Mouse (Mus musculus) midbrain, embryonic 12.5 days (tissue): ENCODE measurements at regions not wholly inside any gene's neighbourhood (a gene's known extent, or its start where the extent isn't known, plus 50 kb on each side); places are given as distances from the start of the nearest gene placed in this dataset.

Experiments used
- ATAC-seq: fragments of 200-750 bp; cut with Nextera tagmentation; 2 replicates; pipeline ENCODE4 v1.8.0; 2017; ENCODE audit warnings: low read depth, moderate TSS enrichment, moderate library complexity; ENCODE audit not compliant: low FRiP score
- H3K27ac ChIP-seq: fragments of 300-500 bp; sonication (generic); replicated peaks from 2 replicates; pipeline ENCODE4 v1.5.1; 2016; ENCODE audit warnings: mild to moderate bottlenecking
- H3K27me3 ChIP-seq: fragments of 300-500 bp; sonication (generic); 2 replicates; pipeline ENCODE4 v1.6.1; 2016; ENCODE audit warnings: mild to moderate bottlenecking
- H3K36me3 ChIP-seq: fragments of 300-500 bp; sonication (generic); 2 replicates; pipeline ENCODE4 v1.6.1; 2016
- H3K4me1 ChIP-seq: fragments of 300-500 bp; sonication (generic); 2 replicates; pipeline ENCODE4 v1.6.1; 2016
- H3K4me2 ChIP-seq: fragments of 300-500 bp; sonication (generic); replicated peaks from 2 replicates; pipeline ENCODE4 v1.6.1; 2016; ENCODE audit warnings: mild to moderate bottlenecking, moderate library complexity
- H3K4me3 ChIP-seq: fragments of 300-500 bp; sonication (generic); 2 replicates; pipeline ENCODE4 v1.5.1; 2016; ENCODE audit warnings: mild to moderate bottlenecking
- H3K9ac ChIP-seq: fragments of 300-500 bp; sonication (generic); replicated peaks from 2 replicates; pipeline ENCODE4 v1.6.1; 2016; ENCODE audit warnings: mild to moderate bottlenecking, moderate library complexity
- H3K9me3 ChIP-seq: fragments of 300-500 bp; sonication (generic); 2 replicates; pipeline ENCODE4 v1.6.1; 2016; ENCODE audit warnings: mild to moderate bottlenecking
- WGBS: fragments of 180-500 bp; shearing (Covaris S2); methylation state at CpG from one replicate; pipeline ENCODE4 v1.1.7; 2016; 5-methylcytosine and 5-hydroxymethylcytosine counted together

- no peaks in the 10 kb centered on the region for H3K9me3 ChIP-seq
- H3K9ac ChIP-seq = no peak overlapping the region
- ATAC-seq = no peak
- 93% methylated on average over 8 of the region's 8 CpGs for WGBS
- no peak overlapping the region for H3K27ac ChIP-seq
- peaks cover 12% of the 10 kb centered on the region for H3K4me1 ChIP-seq
- no peak overlapping the region for H3K4me2 ChIP-seq
- H3K36me3 ChIP-seq = no peaks in the 10 kb centered on the region
- H3K4me3 ChIP-seq = no peak overlapping the region
- no peaks in the 10 kb centered on the region for H3K27me3 ChIP-seq
Measured at GRCm38 (mm10) chr12:52408307-52408895, 95.4 kb upstream of the Arhgap5 start.

GRCm38 (mm10) chr12:52409221-52409620 lies 94.6 kb upstream of the Arhgap5 start:
- no peaks in the 10 kb centered on the region for H3K36me3 ChIP-seq
- 84% methylated on average over 3 of the region's 3 CpGs for WGBS

GRCm38 (mm10) chr12:52412172-52412571 lies 91.6 kb upstream of the Arhgap5 start:
- Histone ChIP-seq H3K9me3 (no peaks in the 10 kb centered on the region; the same call in 1 of the 2 replicates), H3K27ac (0 out of 2 replicates have a peak overlapping the region, but pooled peaks have one; percentile 56), H3K9ac (no peak overlapping the region), H3K4me2 (no peak overlapping the region), H3K27me3 (no peaks in the 10 kb centered on the region), H3K36me3 (no peaks in the 10 kb centered on the region), H3K4me1 (peaks cover 18% of the 10 kb centered on the region), H3K4me3 (no peak overlapping the region)
- ATAC-seq = no peak
- 82% methylated on average over 4 of the region's 4 CpGs for WGBS

More at GRCm38 (mm10) chr12:52409221-52409620, 94.6 kb upstream of the Arhgap5 start:
- no peaks in the 10 kb centered on the region for H3K27me3 ChIP-seq
- H3K4me2 ChIP-seq = no peak overlapping the region
- no peak overlapping the region for H3K9ac ChIP-seq
- no peak overlapping the region for H3K27ac ChIP-seq
- H3K4me1 ChIP-seq = peaks cover 18% of the 10 kb centered on the region
- ATAC-seq = no peak
- no peaks in the 10 kb centered on the region for H3K9me3 ChIP-seq
- H3K4me3 ChIP-seq = no peak overlapping the region

GRCm38 (mm10) chr12:52413046-52413473 lies 90.7 kb upstream of the Arhgap5 start:
- H3K4me2 ChIP-seq = no peak overlapping the region
- no peak overlapping the region for H3K9ac ChIP-seq
- no peaks in the 10 kb centered on the region for H3K27me3 ChIP-seq
- H3K9me3 ChIP-seq = no peaks in the 10 kb centered on the region; the same call in 1 of the 2 replicates
- H3K4me3 ChIP-seq = no peak overlapping the region
- 10% methylated on average over 8 of the region's 8 CpGs for WGBS
- H3K36me3 ChIP-seq = no peaks in the 10 kb centered on the region
- H3K4me1 ChIP-seq = peaks cover 18% of the 10 kb centered on the region
- H3K27ac ChIP-seq = peak overlapping the region; percentile 56
- peak; percentile 70 for ATAC-seq

- no peaks in the 10 kb centered on the region for H3K4me1 ChIP-seq
- H3K27me3 ChIP-seq = no peaks in the 10 kb centered on the region
- H3K36me3 ChIP-seq = no peaks in the 10 kb centered on the region
- H3K9ac ChIP-seq = no peak overlapping the region
- no peaks in the 10 kb centered on the region for H3K9me3 ChIP-seq
- ATAC-seq = no peak
- WGBS = 82% methylated on average over 1 of the region's 1 CpGs
- no peak overlapping the region for H3K4me2 ChIP-seq
- H3K27ac ChIP-seq = no peak overlapping the region
- H3K4me3 ChIP-seq = no peak overlapping the region
Measured at GRCm38 (mm10) chr12:52422729-52423128, 81.0 kb upstream of the Arhgap5 start.

GRCm38 (mm10) chr12:52424336-52425034 lies 79.3 kb upstream of the Arhgap5 start:
- 89% methylated on average over 3 of the region's 3 CpGs for WGBS
- no peak for ATAC-seq

GRCm38 (mm10) chr12:52429935-52430334 lies 73.8 kb upstream of the Arhgap5 start:
- 81% methylated on average over 5 of the region's 5 CpGs for WGBS

More at GRCm38 (mm10) chr12:52424336-52425034, 79.3 kb upstream of the Arhgap5 start:
- no peaks in the 10 kb centered on the region for H3K4me1 ChIP-seq
- no peak overlapping the region for H3K4me3 ChIP-seq
- H3K4me2 ChIP-seq = no peak overlapping the region
- no peaks in the 10 kb centered on the region for H3K36me3 ChIP-seq
- no peak overlapping the region for H3K9ac ChIP-seq
- H3K9me3 ChIP-seq = no peaks in the 10 kb centered on the region
- no peaks in the 10 kb centered on the region for H3K27me3 ChIP-seq
- H3K27ac ChIP-seq = no peak overlapping the region

GRCm38 (mm10) chr12:52431933-52432332 lies 71.8 kb upstream of the Arhgap5 start:
- Histone ChIP-seq H3K4me3 (no peak overlapping the region), H3K4me2 (no peak overlapping the region), H3K9me3 (no peaks in the 10 kb centered on the region), H3K27me3 (no peaks in the 10 kb centered on the region), H3K9ac (no peak overlapping the region), H3K27ac (no peak overlapping the region), H3K4me1 (peaks cover 4% of the 10 kb centered on the region; the same call in 1 of the 2 replicates), H3K36me3 (no peaks in the 10 kb centered on the region)
- ATAC-seq = no peak
- WGBS = 84% methylated on average over 3 of the region's 3 CpGs

More at GRCm38 (mm10) chr12:52429935-52430334, 73.8 kb upstream of the Arhgap5 start:
- Histone ChIP-seq H3K27ac (no peak overlapping the region), H3K9me3 (no peaks in the 10 kb centered on the region), H3K27me3 (no peaks in the 10 kb centered on the region), H3K4me1 (no peaks in the 10 kb centered on the region), H3K4me2 (no peak overlapping the region), H3K36me3 (no peaks in the 10 kb centered on the region), H3K4me3 (no peak overlapping the region), H3K9ac (no peak overlapping the region)
- no peak for ATAC-seq

GRCm38 (mm10) chr12:52434021-52434420 lies 69.8 kb upstream of the Arhgap5 start:
- Histone ChIP-seq H3K9me3 (no peaks in the 10 kb centered on the region), H3K4me3 (no peak overlapping the region), H3K4me2 (no peak overlapping the region), H3K9ac (no peak overlapping the region), H3K27me3 (no peaks in the 10 kb centered on the region), H3K4me1 (peaks cover 4% of the 10 kb centered on the region; the same call in 1 of the 2 replicates), H3K27ac (no peak overlapping the region), H3K36me3 (no peaks in the 10 kb centered on the region)
- ATAC-seq = no peak
- WGBS = 88% methylated on average over 2 of the region's 2 CpGs

GRCm38 (mm10) chr12:52435321-52435720 lies 68.5 kb upstream of the Arhgap5 start:
- Histone ChIP-seq H3K27me3 (no peaks in the 10 kb centered on the region), H3K9me3 (no peaks in the 10 kb centered on the region), H3K36me3 (no peaks in the 10 kb centered on the region), H3K9ac (no peak overlapping the region), H3K27ac (no peak overlapping the region), H3K4me1 (peaks cover 4% of the 10 kb centered on the region; the same call in 1 of the 2 replicates), H3K4me2 (no peak overlapping the region), H3K4me3 (no peak overlapping the region)
- WGBS = 65% methylated on average over 5 of the region's 5 CpGs
- peak; percentile 38; the same call in 1 of the 2 replicates for ATAC-seq

GRCm38 (mm10) chr12:52435795-52436211 lies 68.0 kb upstream of the Arhgap5 start:
- H3K9me3 ChIP-seq = no peaks in the 10 kb centered on the region
- H3K4me2 ChIP-seq = 0 out of 2 replicates have a peak overlapping the region, but pooled peaks have one; percentile 2
- no peak overlapping the region for H3K4me3 ChIP-seq
- no peak overlapping the region for H3K9ac ChIP-seq
- no peak overlapping the region for H3K27ac ChIP-seq
- no peaks in the 10 kb centered on the region for H3K27me3 ChIP-seq
- peaks cover 7% of the 10 kb centered on the region for H3K4me1 ChIP-seq
- 61% methylated on average over 16 of the region's 16 CpGs for WGBS
- ATAC-seq = peak; percentile 52; the same call in 1 of the 2 replicates
- H3K36me3 ChIP-seq = no peaks in the 10 kb centered on the region

- H3K4me2 ChIP-seq = no peak overlapping the region
- 87% methylated on average over 4 of the region's 4 CpGs for WGBS
- H3K27me3 ChIP-seq = no peaks in the 10 kb centered on the region
- no peaks in the 10 kb centered on the region for H3K9me3 ChIP-seq
- H3K36me3 ChIP-seq = no peaks in the 10 kb centered on the region
- ATAC-seq = no peak
- no peak overlapping the region for H3K9ac ChIP-seq
- no peak overlapping the region for H3K4me3 ChIP-seq
- H3K27ac ChIP-seq = no peak overlapping the region
- H3K4me1 ChIP-seq = peaks cover 13% of the 10 kb centered on the region
Measured at GRCm38 (mm10) chr12:52436941-52437340, 66.8 kb upstream of the Arhgap5 start.
